Mouse (Mus musculus) cortical plate, adult 2 months (tissue): ENCODE data around the gene Gne. TPM values are rescaled to one million over a fixed set of nuclear protein-coding genes. Genes with fewer than 3 reads are reported as not detected.
"Not testable (repeated sequence)": the region's sequence is repeated elsewhere in the genome, so short reads cannot be mapped to it uniquely, and the experiment has no call there.

ENCODE experiments used
- H3K27ac ChIP-seq: fragments of 200-500 bp; 2 replicates; pipeline ENCODE4 v1.5.1; 2012; ENCODE audit warnings: low read length, control low read depth, inconsistent platforms; ENCODE audit not compliant: insufficient read depth
- H3K4me1 ChIP-seq: fragments of 200-500 bp; 2 replicates; pipeline ENCODE4 v1.6.1; 2011; ENCODE audit warnings: low read length; ENCODE audit not compliant: control insufficient read depth, insufficient read depth
- H3K4me3 ChIP-seq: fragments of 200-500 bp; 2 replicates; pipeline ENCODE4 v1.5.1; 2011; ENCODE audit warnings: mild to moderate bottlenecking, low read length, control low read depth; ENCODE audit not compliant: insufficient read depth
- CTCF ChIP-seq: fragments of 200-500 bp; IDR thresholded peaks from 2 replicates; pipeline ENCODE4 v1.5.1; 2011; ENCODE audit warnings: mild to moderate bottlenecking, control low read depth, low read length; ENCODE audit not compliant: insufficient read depth; ENCODE audit errors: extremely low read depth
- POLR2A ChIP-seq: fragments of 200-500 bp; IDR thresholded peaks from 2 replicates; pipeline ENCODE4 v1.6.1; 2011; ENCODE audit warnings: mild to moderate bottlenecking, low read length, control low read depth; ENCODE audit not compliant: insufficient read depth; ENCODE audit errors: extremely low read depth
- polyA plus RNA-seq: library from polyadenylated mRNA; depleted of rRNA; stranded (reverse); fragments of >200 nt; gene quantifications from 2 replicates; pipeline ENCODE4 v1.2.3, GENCODE M21; 2012

The Gne gene
- polyA plus RNA-seq, 1 experiment: 16.8 TPM

DNA sequence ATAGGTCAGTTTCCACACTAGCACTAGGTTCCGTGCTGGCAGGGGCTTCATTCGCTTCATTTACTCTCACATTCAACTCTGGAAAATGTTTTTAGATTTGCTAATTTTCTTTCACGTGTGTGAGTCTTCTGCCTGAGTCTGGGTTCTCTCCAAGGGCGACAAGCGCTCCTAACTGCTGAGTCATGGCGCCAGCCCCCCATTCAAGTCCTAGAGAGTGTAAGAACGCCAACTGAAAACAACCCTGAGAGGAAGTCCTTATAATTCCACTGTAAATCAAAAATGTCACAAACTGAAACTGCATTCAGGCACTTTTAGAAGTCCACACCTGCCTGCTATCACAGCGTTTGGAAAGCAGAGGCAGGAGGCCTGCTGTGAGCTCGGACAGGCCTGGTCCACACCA, 21.9 kb downstream of the Gne start:
- Histone ChIP-seq H3K4me3 (no peak overlapping the region), H3K4me1 (peaks cover 4% of the 10 kb centered on the region), H3K27ac (0 out of 2 replicates have a peak overlapping the region, but pooled peaks have one; percentile 21)
- TF ChIP-seq CTCF (no peak), POLR2A (no peak)

DNA sequence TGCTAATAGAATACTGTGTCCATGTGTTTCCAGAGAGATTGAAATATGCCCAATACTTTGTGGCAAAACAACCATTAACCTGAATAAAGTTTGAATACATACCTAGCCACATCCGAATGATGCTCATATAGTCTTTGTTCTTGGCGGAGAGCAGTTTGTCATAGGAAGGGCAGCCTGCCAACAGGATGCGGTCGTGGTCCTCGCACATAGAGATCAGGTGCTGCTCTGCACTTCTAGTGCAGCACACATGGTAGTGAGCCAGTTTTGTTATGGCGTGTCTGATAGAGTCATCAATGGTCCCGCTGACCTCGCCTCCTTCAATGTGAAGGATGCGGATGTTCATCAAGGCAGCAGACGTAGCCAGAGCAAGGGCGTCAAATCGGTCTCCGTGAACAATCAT, 24.3 kb downstream of the Gne start:
- Histone ChIP-seq H3K4me1 (peaks cover 4% of the 10 kb centered on the region), H3K27ac (no peak overlapping the region), H3K4me3 (no peak overlapping the region)
- TF ChIP-seq POLR2A: no peak
- no peak for TF ChIP-seq CTCF

DNA sequence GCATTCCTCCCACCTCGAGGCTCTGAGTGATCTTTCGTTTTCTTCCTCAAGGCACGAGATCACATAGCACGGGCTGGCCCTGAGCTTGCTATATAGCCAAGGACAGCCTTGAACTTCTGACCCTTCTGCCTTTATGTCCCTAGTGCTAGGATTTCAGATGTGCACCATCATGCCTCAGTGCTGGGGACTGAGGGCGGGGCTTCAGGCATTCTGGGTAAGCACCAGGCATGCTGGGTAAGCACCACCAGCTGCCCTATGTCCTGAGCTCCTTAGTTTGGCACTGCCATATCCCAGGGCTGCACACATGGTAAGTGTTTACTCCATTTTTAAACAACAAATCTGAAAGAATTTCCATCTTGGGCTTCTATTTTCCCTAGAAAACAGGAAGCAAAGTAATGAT, 34.2 kb downstream of the Gne start:
- no peak for TF ChIP-seq CTCF
- TF ChIP-seq POLR2A: no peak
- 0 out of 2 replicates have a peak, but pooled peaks cover 1% of the 10 kb centered on the region for H3K4me1 ChIP-seq
- H3K4me3 ChIP-seq: no peak overlapping the region
- H3K27ac ChIP-seq: no peak overlapping the region

DNA sequence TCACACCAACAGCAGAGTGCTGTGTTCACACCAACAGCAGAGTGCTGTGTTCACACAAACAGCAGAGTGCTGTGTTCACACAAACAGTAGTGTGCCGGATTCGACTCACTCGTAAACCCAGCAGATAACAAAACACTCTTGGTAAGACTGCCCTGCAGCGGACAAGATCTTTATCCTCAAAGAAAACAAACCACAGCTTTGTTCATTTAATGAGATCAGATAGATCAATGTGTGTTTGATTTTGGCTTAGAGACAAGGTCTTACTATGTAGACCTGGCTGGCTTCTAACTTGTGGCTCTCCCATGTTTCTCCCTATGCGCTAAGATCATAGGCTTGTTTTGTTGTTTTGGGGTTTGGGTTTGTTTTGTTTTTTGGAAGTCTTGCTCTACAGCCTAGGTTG, 37.9 kb downstream of the Gne start:
- Histone ChIP-seq H3K4me3 (no peak overlapping the region), H3K27ac (no peak overlapping the region), H3K4me1 (0 out of 2 replicates have a peak, but pooled peaks cover 1% of the 10 kb centered on the region)
- no peak for TF ChIP-seq CTCF
- no peak for TF ChIP-seq POLR2A

DNA sequence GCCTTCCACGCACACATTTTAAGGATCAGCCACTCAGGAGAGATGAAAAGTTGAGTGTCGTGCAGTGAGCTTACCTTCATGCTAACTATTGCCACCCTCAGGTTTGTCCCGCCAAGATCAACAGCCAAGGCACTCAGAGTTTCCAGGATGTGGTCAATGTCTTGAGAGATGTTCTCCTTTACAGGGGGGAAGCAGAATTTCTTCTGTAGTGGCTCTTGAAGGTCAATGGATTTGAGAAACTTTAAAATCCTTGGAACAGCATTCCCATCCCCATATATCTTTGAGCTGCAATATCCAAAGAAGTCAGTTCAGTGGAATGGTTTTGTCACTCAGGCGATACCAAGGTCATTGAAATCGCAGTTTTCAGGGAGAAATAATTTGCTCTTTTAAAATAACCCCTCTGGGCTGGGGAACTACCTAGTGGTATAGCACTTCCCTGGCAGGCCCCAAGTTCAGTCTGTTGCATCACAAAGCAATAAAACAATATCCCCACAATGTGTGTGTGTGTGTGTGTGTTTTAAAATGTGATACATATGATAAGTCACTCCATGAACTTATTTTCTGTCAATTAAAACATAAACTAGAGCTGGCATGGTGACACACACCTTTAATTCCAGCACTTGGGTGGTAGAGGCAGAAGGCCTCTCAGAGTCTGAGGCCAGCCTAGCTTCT, 39.2 kb downstream of the Gne start:
- Histone ChIP-seq H3K4me3 (no peak overlapping the region), H3K4me1 (0 out of 2 replicates have a peak, but pooled peaks cover 1% of the 10 kb centered on the region), H3K27ac (no peak overlapping the region)
- TF ChIP-seq POLR2A: no peak
- TF ChIP-seq CTCF: no peak

DNA sequence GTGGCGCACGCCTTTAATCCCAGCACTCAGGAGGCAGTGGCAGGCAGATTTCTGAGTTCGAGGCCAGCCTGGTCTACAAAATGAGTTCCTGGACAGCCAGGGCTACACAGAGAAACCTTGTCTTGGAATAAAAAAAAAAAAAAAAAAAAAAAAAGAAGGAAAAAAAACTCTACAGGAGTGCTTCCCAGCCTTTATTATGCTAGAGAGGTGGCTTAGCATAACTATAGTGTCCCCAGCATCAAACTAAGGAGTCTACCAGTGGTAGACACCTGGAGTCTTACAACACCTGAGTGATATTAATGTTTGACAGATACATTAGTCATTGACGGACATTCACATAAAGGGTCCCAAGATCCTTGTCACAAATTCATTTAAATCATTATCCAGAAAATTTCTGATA, 40.8 kb downstream of the Gne start:
- not testable (repeated sequence) for H3K27ac ChIP-seq, H3K4me3 ChIP-seq, H3K4me1 ChIP-seq

DNA sequence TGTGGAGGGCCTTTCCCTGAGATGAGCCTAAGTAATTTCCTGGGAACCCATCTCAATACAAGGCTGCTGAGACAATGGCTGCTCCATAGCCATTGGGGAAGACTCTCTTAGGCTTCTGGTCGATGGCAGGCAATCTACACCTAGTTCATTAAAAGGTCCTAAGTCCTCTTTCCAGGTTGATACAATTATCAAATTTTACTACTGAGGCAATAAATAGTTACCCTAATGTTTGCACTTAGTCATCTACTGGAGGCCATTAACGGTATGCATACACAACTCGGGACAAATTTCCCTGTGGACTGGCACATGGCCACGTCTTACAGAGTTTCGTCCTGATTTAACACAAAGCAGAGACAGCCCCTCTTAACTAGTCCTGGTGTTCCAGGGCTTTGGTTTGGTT, 41.5 kb downstream of the Gne start:
- no peak overlapping the region for H3K4me3 ChIP-seq
- H3K27ac ChIP-seq: no peak overlapping the region
- TF ChIP-seq POLR2A: no peak
- no peak for TF ChIP-seq CTCF
- H3K4me1 ChIP-seq: no peaks in the 10 kb centered on the region

DNA sequence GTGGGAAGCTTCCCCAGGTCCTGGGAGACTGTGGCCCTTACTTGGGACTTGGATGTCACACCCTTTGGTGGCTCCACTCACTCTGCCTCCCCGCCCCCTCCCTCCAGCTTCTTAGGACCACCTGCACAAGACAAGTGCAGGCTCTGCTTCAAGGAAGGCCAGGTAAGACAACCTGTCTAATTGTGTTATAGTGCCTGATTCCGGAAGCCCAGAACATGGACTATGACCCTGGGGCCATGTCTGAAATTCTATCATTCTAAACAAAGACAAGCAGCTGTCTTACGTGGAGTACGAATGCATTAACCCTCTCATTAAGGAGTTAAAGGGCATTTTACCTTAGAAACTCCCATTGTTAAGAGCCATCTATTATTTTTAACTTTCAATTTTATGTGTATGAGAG, 43.2 kb downstream of the Gne start:
- Histone ChIP-seq H3K27ac (no peak overlapping the region), H3K4me1 (no peaks in the 10 kb centered on the region), H3K4me3 (no peak overlapping the region)
- TF ChIP-seq CTCF (no peak), POLR2A (no peak)

DNA sequence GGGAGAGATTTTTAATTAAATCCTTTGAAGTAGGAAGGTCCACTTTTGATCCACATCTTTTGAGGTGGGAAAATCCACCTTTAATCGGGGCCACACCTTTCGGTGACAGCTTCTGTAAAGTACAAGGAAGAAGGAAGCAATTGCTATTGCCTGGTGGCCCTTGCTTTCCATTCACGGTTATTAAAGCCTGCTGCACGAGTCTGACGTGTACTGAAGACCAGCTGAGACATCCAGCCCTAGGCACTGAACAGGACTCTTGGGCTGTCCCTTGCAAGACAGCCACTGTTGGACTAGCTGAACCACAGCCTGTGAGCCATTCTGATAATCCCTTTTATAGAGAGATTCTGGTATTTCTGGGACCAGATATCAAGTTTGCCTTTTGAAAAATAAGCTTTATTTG, 47.5 kb downstream of the Gne start:
- Histone ChIP-seq H3K27ac (no peak overlapping the region), H3K4me3 (no peak overlapping the region), H3K4me1 (no peaks in the 10 kb centered on the region)
- TF ChIP-seq POLR2A (no peak), CTCF (no peak)

DNA sequence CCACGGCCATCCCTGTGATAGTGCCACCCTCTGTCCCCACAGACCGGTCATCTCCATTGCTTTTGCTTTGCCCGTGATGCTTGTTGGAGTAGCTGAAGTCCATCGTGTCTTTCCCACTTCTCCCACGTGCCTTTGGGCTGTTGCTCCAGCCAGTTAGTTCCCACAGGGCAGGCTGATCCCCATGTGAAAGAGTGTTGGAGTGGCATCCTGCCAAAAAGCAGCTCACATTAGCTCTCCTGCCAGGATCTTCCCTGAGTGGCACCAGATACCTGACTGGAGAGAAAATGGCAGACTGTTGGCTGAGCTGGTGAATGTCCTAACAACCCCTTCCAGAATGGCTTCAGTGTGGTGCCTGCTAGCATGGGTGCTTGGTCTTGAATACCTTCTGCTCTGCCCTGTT, 52.5 kb downstream of the Gne start:
- peaks cover 5% of the 10 kb centered on the region for H3K4me1 ChIP-seq
- no peak overlapping the region for H3K4me3 ChIP-seq
- no peak for TF ChIP-seq CTCF
- TF ChIP-seq POLR2A: no peak
- H3K27ac ChIP-seq: no peak overlapping the region
